Mouse (Mus musculus) stomach, postnatal 0 days (tissue): ENCODE measurements at regions not wholly inside any gene's neighbourhood (a gene's known extent, or its start where the extent isn't known, plus 50 kb on each side); places are given as distances from the start of the nearest gene placed in this dataset.

Experiments
- ATAC-seq: fragments of 200-750 bp; cut with Nextera tagmentation; 2 replicates; pipeline ENCODE4 v1.8.0; 2017; ENCODE audit not compliant: low FRiP score, low TSS enrichment
- DNase-seq: peaks from one replicate; pipeline ENCODE4 v3.0.0-alpha.2; 2016; ENCODE audit warnings: low spot score
- H3K27ac ChIP-seq: fragments of 300-500 bp; sonication (generic); replicated peaks from 2 replicates; pipeline ENCODE4 v1.5.1; 2014; ENCODE audit warnings: mild to moderate bottlenecking, control low read depth
- H3K27me3 ChIP-seq: fragments of 300-500 bp; sonication (generic); 2 replicates; pipeline ENCODE4 v1.6.1; 2014; ENCODE audit warnings: low read length; ENCODE audit not compliant: control insufficient read depth, insufficient read depth
- H3K36me3 ChIP-seq: fragments of 300-500 bp; sonication (generic); 2 replicates; pipeline ENCODE4 v1.6.1; 2014; ENCODE audit warnings: low read length, mixed read lengths; ENCODE audit not compliant: control insufficient read depth, insufficient read depth
- H3K4me1 ChIP-seq: fragments of 300-500 bp; sonication (generic); replicated peaks from 2 replicates; pipeline ENCODE4 v1.6.1; 2014; ENCODE audit warnings: antibody characterized with exemption; ENCODE audit not compliant: control insufficient read depth, insufficient read depth
- H3K4me2 ChIP-seq: fragments of 300-500 bp; sonication (generic); replicated peaks from 2 replicates; pipeline ENCODE4 v1.6.1; 2014; ENCODE audit warnings: low read depth, mild to moderate bottlenecking, control low read depth, moderate library complexity
- H3K4me3 ChIP-seq: fragments of 300-500 bp; sonication (generic); 2 replicates; pipeline ENCODE4 v1.5.1; 2014; ENCODE audit warnings: low read depth, low read length, control low read depth
- H3K9ac ChIP-seq: fragments of 300-500 bp; sonication (generic); 2 replicates; pipeline ENCODE4 v1.6.1; 2014; ENCODE audit warnings: mild to moderate bottlenecking, low read length, control low read depth, mixed read lengths
- H3K9me3 ChIP-seq: fragments of 300-500 bp; sonication (generic); 2 replicates; pipeline ENCODE4 v1.6.1; 2016; ENCODE audit warnings: low read length; ENCODE audit not compliant: control insufficient read depth
- CTCF ChIP-seq: IDR thresholded peaks from 2 replicates; pipeline ENCODE4 v1.5.1; 2016; ENCODE audit warnings: antibody characterized with exemption, low read depth, mild to moderate bottlenecking, moderate library complexity
- EP300 ChIP-seq: optimal IDR thresholded peaks from 2 replicates; pipeline ENCODE3; 2016; ENCODE audit warnings: antibody characterized with exemption
- WGBS: fragments of 180-500 bp; shearing (Covaris S2); extraction: QIAGEN DNeasy Blood & Tissue Kit; methylation state at CpG from one replicate; pipeline ENCODE4 v1.1.7; 2014; 5-methylcytosine and 5-hydroxymethylcytosine counted together

- no peak overlapping the region for H3K4me3 ChIP-seq
- H3K27me3 ChIP-seq: no peaks in the 10 kb centered on the region
- H3K27ac ChIP-seq: no peak overlapping the region
- H3K4me1 ChIP-seq: no peaks in the 10 kb centered on the region
- no peaks in the 10 kb centered on the region for H3K36me3 ChIP-seq
- no peak overlapping the region for H3K9ac ChIP-seq
- no peaks in the 10 kb centered on the region for H3K9me3 ChIP-seq
- no peak for TF ChIP-seq CTCF
- TF ChIP-seq EP300: no peak
- 71% methylated on average over 4 of the region's 4 CpGs for WGBS
- no peak overlapping the region for H3K4me2 ChIP-seq
- DNase-seq: no peak
- ATAC-seq: no peak
These were observed 106.3 kb upstream of the Nr2f2 start for GRCm38 (mm10) chr7:70472786-70473185.

- ATAC-seq (no peak), DNase-seq (no peak)
- H3K4me1 ChIP-seq: no peaks in the 10 kb centered on the region
- H3K9me3 ChIP-seq: no peaks in the 10 kb centered on the region
- no peak overlapping the region for H3K27ac ChIP-seq
- H3K4me2 ChIP-seq: no peak overlapping the region
- H3K27me3 ChIP-seq: no peaks in the 10 kb centered on the region
- WGBS: 90% methylated on average over 2 of the region's 2 CpGs
- no peak for TF ChIP-seq CTCF
- TF ChIP-seq EP300: no peak
- no peaks in the 10 kb centered on the region for H3K36me3 ChIP-seq
- no peak overlapping the region for H3K4me3 ChIP-seq
- H3K9ac ChIP-seq: no peak overlapping the region
These were observed 104.0 kb upstream of the Nr2f2 start for GRCm38 (mm10) chr7:70470557-70470956.

- no peaks in the 10 kb centered on the region for H3K4me1 ChIP-seq
- no peak for TF ChIP-seq EP300
- TF ChIP-seq CTCF: no peak
- ATAC-seq (no peak), DNase-seq (no peak)
- no peak overlapping the region for H3K4me2 ChIP-seq
- no peaks in the 10 kb centered on the region for H3K9me3 ChIP-seq
- H3K9ac ChIP-seq: no peak overlapping the region
- no peak overlapping the region for H3K4me3 ChIP-seq
- WGBS: 48% methylated on average over 4 of the region's 4 CpGs
- no peaks in the 10 kb centered on the region for H3K36me3 ChIP-seq
- H3K27me3 ChIP-seq: no peaks in the 10 kb centered on the region
- no peak overlapping the region for H3K27ac ChIP-seq
These were observed 95.6 kb upstream of the Nr2f2 start for GRCm38 (mm10) chr7:70462131-70462530.

- Histone ChIP-seq H3K9me3 (no peaks in the 10 kb centered on the region), H3K4me2 (no peak overlapping the region), H3K27me3 (no peaks in the 10 kb centered on the region), H3K9ac (no peak overlapping the region), H3K4me3 (no peak overlapping the region), H3K4me1 (no peaks in the 10 kb centered on the region), H3K27ac (no peak overlapping the region), H3K36me3 (no peaks in the 10 kb centered on the region)
- TF ChIP-seq CTCF (no peak), EP300 (no peak)
- no peak for DNase-seq
- no peak for ATAC-seq
- 79% methylated on average over 1 of the region's 1 CpGs for WGBS
These were observed 88.0 kb upstream of the Nr2f2 start for GRCm38 (mm10) chr7:70454525-70454924.

GRCm38 (mm10) chr7:70452816-70453215 is 86.3 kb upstream of the Nr2f2 start:
- Histone ChIP-seq H3K4me1 (no peaks in the 10 kb centered on the region), H3K4me3 (no peak overlapping the region), H3K9me3 (no peaks in the 10 kb centered on the region), H3K9ac (no peak overlapping the region), H3K4me2 (no peak overlapping the region), H3K27me3 (no peaks in the 10 kb centered on the region), H3K27ac (no peak overlapping the region), H3K36me3 (no peaks in the 10 kb centered on the region)
- TF ChIP-seq CTCF (no peak), EP300 (no peak)
- no peak for ATAC-seq
- DNase-seq: no peak
- WGBS: 65% methylated on average over 4 of the region's 4 CpGs

GRCm38 (mm10) chr7:70438908-70439307 is 72.4 kb upstream of the Nr2f2 start:
- DNase-seq (no peak), ATAC-seq (no peak)
- TF ChIP-seq EP300: no peak
- no peaks in the 10 kb centered on the region for H3K27me3 ChIP-seq
- H3K4me1 ChIP-seq: no peaks in the 10 kb centered on the region
- H3K4me2 ChIP-seq: no peak overlapping the region
- H3K9ac ChIP-seq: no peak overlapping the region
- H3K27ac ChIP-seq: no peak overlapping the region
- H3K9me3 ChIP-seq: no peaks in the 10 kb centered on the region
- 95% methylated on average over 6 of the region's 6 CpGs for whole genome bisulfite sequencing
- no peak overlapping the region for H3K4me3 ChIP-seq
- no peaks in the 10 kb centered on the region for H3K36me3 ChIP-seq
